Mouse (Mus musculus): ENCODE measurements around the gene Stim2. TPM values are rescaled to one million over a fixed set of nuclear protein-coding genes. Genes with fewer than 3 reads are reported as not detected.

The Stim2 gene
- polyA plus RNA-seq, 1 experiment from 2014 or later = 28.0 TPM

GRCm38 (mm10) chr5:54025630-54026029 lies 27.3 kb downstream of the Stim2 start:
- Histone ChIP-seq H3K9me3 (replicated peaks) (no peaks in the 10 kb centered on the region), H3K9ac (no peak overlapping the region), H3K27ac (no peak overlapping the region), H3K4me1 (no peaks in the 10 kb centered on the region), H3K27me3 (no peaks in the 10 kb centered on the region), H3K4me2 (replicated peaks) (no peak overlapping the region), H3K4me3 (no peak overlapping the region), H3K36me3 (no peaks in the 10 kb centered on the region)
- 98% methylated on average over 2 of the region's 2 CpGs for WGBS
- ATAC-seq (ENCODE audit: low FRiP score) = no peak

GRCm38 (mm10) chr5:54033217-54033616 lies 34.9 kb downstream of the Stim2 start:
- H3K4me2 ChIP-seq (replicated peaks) = no peak overlapping the region
- ATAC-seq (ENCODE audit: low FRiP score) = no peak
- H3K4me1 ChIP-seq = no peaks in the 10 kb centered on the region
- no peak overlapping the region for H3K9ac ChIP-seq
- no peaks in the 10 kb centered on the region for H3K27me3 ChIP-seq
- 85% methylated on average over 5 of the region's 5 CpGs for WGBS
- H3K36me3 ChIP-seq = no peaks in the 10 kb centered on the region
- no peaks in the 10 kb centered on the region for H3K9me3 ChIP-seq (replicated peaks)
- H3K4me3 ChIP-seq = no peak overlapping the region
- H3K27ac ChIP-seq = no peak overlapping the region

DNA sequence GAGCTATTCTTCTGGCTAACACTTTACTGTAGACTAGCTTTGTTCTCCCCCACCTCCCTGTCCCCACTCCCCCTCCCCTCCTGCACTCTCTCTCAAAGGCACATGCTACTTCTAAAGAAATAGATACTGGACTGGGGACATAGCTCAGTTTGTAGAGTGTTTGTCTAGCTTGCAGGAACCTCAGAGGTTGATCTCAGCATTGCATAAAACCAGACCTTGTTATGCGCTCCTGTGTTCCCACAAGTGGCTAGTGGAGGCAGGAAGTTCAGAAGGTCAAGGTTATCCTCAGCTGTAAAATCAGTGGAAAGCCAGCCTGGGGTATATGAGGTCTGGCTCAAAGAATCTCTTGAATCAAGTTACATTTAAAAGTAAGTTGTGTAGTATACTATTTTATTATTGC lies 36.4 kb downstream of the Stim2 start:
- Histone ChIP-seq H3K4me2 (replicated peaks) (no peak overlapping the region), H3K9me3 (replicated peaks) (no peaks in the 10 kb centered on the region), H3K36me3 (no peaks in the 10 kb centered on the region), H3K9ac (no peak overlapping the region), H3K4me3 (no peak overlapping the region), H3K27me3 (no peaks in the 10 kb centered on the region), H3K4me1 (no peaks in the 10 kb centered on the region), H3K27ac (no peak overlapping the region)
- WGBS = 52% methylated on average over 1 of the region's 1 CpGs
- ATAC-seq (ENCODE audit: low FRiP score) = no peak

DNA sequence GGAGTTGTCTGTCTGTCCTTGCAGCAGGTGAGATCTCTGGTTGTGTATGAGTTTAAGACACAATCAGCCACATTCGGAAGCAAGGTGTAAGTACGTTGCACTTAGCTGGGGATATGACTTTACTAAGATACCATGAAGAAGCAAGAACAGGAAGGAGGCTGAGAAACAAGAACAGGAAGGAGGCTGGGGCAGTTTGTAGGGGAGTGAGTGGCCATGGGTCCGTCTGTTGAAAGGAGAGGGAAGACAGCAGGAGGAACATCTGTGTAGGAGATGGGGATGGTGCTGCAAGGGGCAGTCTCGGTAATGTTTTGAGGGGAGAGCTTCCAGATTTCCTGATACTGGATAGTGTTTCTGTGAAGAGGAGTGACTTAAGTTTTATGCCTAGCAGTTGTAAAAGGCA lies 40.3 kb downstream of the Stim2 start:
- WGBS = 80% methylated on average over 4 of the region's 4 CpGs

DNA sequence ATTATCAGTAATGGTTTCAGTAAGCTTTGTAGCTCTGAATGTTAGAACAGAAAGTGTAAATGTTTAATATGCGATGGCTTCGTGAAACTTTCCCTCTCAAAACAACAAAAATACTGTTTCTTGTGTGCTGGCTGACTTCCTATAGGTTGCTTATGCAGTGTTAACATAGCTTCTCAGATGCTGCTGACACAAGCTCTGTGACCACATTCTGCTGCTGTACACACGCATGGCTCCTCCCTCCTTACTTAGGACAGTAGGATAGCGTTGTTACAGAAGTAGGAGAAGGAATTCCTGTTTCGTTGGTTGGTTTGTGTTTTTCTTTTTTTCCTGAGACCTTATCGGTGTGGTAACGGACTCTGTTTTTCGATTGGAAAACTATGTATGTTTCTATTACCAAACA lies 42.2 kb downstream of the Stim2 start:
- H3K27ac ChIP-seq = no peak overlapping the region
- 86% methylated on average over 8 of the region's 8 CpGs for WGBS
- H3K4me1 ChIP-seq = no peaks in the 10 kb centered on the region
- H3K9ac ChIP-seq = no peak overlapping the region
- H3K4me2 ChIP-seq (replicated peaks) = no peak overlapping the region
- no peaks in the 10 kb centered on the region for H3K27me3 ChIP-seq
- no peak overlapping the region for H3K4me3 ChIP-seq
- no peaks in the 10 kb centered on the region for H3K9me3 ChIP-seq (replicated peaks)
- ATAC-seq (ENCODE audit: low FRiP score) = no peak
- H3K36me3 ChIP-seq = no peaks in the 10 kb centered on the region

More for the DNA sequence above, 40.3 kb downstream of the Stim2 start:
- H3K4me1 ChIP-seq = no peaks in the 10 kb centered on the region
- no peak overlapping the region; the same call in 1 of the 2 replicates for H3K27ac ChIP-seq
- H3K4me2 ChIP-seq (replicated peaks) = no peak overlapping the region
- no peaks in the 10 kb centered on the region for H3K36me3 ChIP-seq
- no peak overlapping the region for H3K9ac ChIP-seq
- no peak overlapping the region for H3K4me3 ChIP-seq
- no peaks in the 10 kb centered on the region for H3K9me3 ChIP-seq (replicated peaks)
- H3K27me3 ChIP-seq = no peaks in the 10 kb centered on the region
- ATAC-seq (ENCODE audit: low FRiP score) = no peak

- no peak overlapping the region for H3K9ac ChIP-seq
- no peaks in the 10 kb centered on the region for H3K9me3 ChIP-seq (replicated peaks)
- no peaks in the 10 kb centered on the region for H3K36me3 ChIP-seq
- WGBS = 90% methylated on average over 7 of the region's 7 CpGs
- no peak overlapping the region for H3K4me2 ChIP-seq (replicated peaks)
- H3K27me3 ChIP-seq = no peaks in the 10 kb centered on the region
- H3K4me3 ChIP-seq = no peak overlapping the region
- no peak for ATAC-seq (ENCODE audit: low FRiP score)
- H3K4me1 ChIP-seq = no peaks in the 10 kb centered on the region
- no peak overlapping the region for H3K27ac ChIP-seq
Observed at GRCm38 (mm10) chr5:54042013-54042412, 43.7 kb downstream of the Stim2 start.

- H3K9ac ChIP-seq = no peak overlapping the region
- H3K4me1 ChIP-seq = 0 out of 2 replicates have a peak, but pooled peaks cover 8% of the 10 kb centered on the region
- no peak for ATAC-seq (ENCODE audit: low FRiP score)
- H3K4me2 ChIP-seq (replicated peaks) = no peak overlapping the region
- no peaks in the 10 kb centered on the region for H3K9me3 ChIP-seq (replicated peaks)
- H3K27ac ChIP-seq = no peak overlapping the region
- H3K4me3 ChIP-seq = no peak overlapping the region
- no peaks in the 10 kb centered on the region for H3K36me3 ChIP-seq
- H3K27me3 ChIP-seq = no peaks in the 10 kb centered on the region
- 88% methylated on average over 3 of the region's 3 CpGs for WGBS
Observed at GRCm38 (mm10) chr5:54045523-54045922, 47.2 kb downstream of the Stim2 start.

GRCm38 (mm10) chr5:54046432-54046831 lies 48.1 kb downstream of the Stim2 start:
- 45% methylated on average over 1 of the region's 1 CpGs for WGBS
- ATAC-seq (ENCODE audit: low FRiP score) = no peak
- H3K36me3 ChIP-seq = no peaks in the 10 kb centered on the region
- H3K4me1 ChIP-seq = 0 out of 2 replicates have a peak, but pooled peaks cover 10% of the 10 kb centered on the region
- H3K9me3 ChIP-seq (replicated peaks) = no peaks in the 10 kb centered on the region
- no peak overlapping the region for H3K27ac ChIP-seq
- no peak overlapping the region for H3K9ac ChIP-seq
- H3K27me3 ChIP-seq = no peaks in the 10 kb centered on the region
- no peak overlapping the region for H3K4me3 ChIP-seq
- H3K4me2 ChIP-seq (replicated peaks) = no peak overlapping the region

- Histone ChIP-seq H3K4me3 (no peak overlapping the region), H3K4me1 (0 out of 2 replicates have a peak, but pooled peaks cover 10% of the 10 kb centered on the region), H3K36me3 (no peaks in the 10 kb centered on the region), H3K4me2 (replicated peaks) (no peak overlapping the region), H3K9ac (no peak overlapping the region), H3K27me3 (no peaks in the 10 kb centered on the region), H3K9me3 (replicated peaks) (no peaks in the 10 kb centered on the region), H3K27ac (no peak overlapping the region)
- 62% methylated on average over 4 of the region's 4 CpGs for WGBS
- no peak for ATAC-seq (ENCODE audit: low FRiP score)
Observed at GRCm38 (mm10) chr5:54049145-54049733, 50.9 kb downstream of the Stim2 start.

DNA sequence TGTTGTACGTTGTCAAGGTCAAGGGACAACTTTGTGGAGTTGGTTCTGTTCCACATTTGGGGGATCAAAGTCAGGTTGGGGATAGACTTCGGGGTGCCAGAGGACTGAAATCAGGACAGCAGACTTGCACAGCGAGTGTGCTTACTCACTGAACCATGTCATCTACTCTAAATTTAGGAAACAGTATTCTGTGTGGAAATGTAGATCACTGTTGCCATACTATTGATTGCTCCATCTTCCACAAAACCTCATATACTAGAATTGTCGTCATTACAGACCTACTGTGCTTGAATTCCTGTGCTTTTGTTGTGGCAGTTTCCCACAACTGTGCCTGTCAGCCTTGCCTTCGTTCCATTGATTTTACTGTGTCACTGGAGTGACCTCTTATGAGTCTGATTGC lies 51.6 kb downstream of the Stim2 start:
- WGBS = 71% methylated on average over 5 of the region's 5 CpGs
- no peak for ATAC-seq (ENCODE audit: low FRiP score)
- H3K4me2 ChIP-seq (replicated peaks) = no peak overlapping the region
- H3K4me3 ChIP-seq = no peak overlapping the region
- H3K9me3 ChIP-seq (replicated peaks) = no peaks in the 10 kb centered on the region
- no peak overlapping the region for H3K27ac ChIP-seq
- H3K4me1 ChIP-seq = 0 out of 2 replicates have a peak, but pooled peaks cover 10% of the 10 kb centered on the region
- no peaks in the 10 kb centered on the region for H3K36me3 ChIP-seq
- H3K9ac ChIP-seq = no peak overlapping the region
- no peaks in the 10 kb centered on the region for H3K27me3 ChIP-seq

DNA sequence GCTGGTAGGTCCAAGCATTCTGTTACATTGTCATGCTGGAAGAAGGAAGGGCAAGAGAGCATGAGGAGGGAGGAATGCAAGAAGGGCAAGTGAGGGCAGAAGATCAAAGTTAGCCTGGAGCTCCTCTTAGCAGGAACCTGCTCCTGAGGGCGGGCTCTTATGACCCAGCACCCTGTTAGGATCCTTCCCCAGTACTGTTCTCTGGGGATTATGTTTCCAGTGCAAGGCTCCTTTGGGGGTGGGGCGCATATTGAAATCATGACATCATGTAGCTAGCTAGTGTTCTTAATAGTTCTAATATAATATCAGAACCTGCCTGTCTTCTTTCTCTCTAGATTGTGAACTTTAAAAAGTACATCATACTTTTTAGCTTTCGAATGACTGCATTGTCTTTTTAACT lies 52.8 kb downstream of the Stim2 start:
- 75% methylated on average over 3 of the region's 3 CpGs for WGBS
- Histone ChIP-seq H3K27ac (no peak overlapping the region), H3K9ac (no peak overlapping the region), H3K9me3 (replicated peaks) (no peaks in the 10 kb centered on the region), H3K36me3 (no peaks in the 10 kb centered on the region), H3K4me3 (no peak overlapping the region), H3K27me3 (no peaks in the 10 kb centered on the region), H3K4me1 (0 out of 2 replicates have a peak, but pooled peaks cover 10% of the 10 kb centered on the region), H3K4me2 (replicated peaks) (no peak overlapping the region)
- ATAC-seq (ENCODE audit: low FRiP score) = no peak

DNA sequence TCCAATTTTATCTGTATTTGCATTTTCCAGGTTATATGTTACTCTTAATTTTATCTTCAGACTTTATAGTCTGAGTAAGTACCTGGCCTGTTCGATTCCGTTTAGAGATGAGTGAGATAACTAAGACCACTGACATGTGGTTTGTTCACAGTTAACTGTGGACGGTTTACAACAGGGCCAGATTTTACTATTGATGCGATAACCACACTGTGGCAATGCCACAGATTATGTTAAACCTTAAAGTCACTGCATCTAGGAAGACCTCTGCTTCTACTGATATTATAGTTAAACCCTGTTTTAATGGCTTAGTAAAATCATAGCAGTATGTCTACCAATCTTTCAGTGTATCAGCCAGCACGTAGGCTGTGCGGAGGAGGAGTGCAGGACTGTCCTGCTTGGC lies 53.9 kb downstream of the Stim2 start:
- no peaks in the 10 kb centered on the region for H3K36me3 ChIP-seq
- WGBS = 90% methylated on average over 6 of the region's 6 CpGs
- no peak for ATAC-seq (ENCODE audit: low FRiP score)
- no peak overlapping the region for H3K4me2 ChIP-seq (replicated peaks)
- 0 out of 2 replicates have a peak, but pooled peaks cover 10% of the 10 kb centered on the region for H3K4me1 ChIP-seq
- no peak overlapping the region for H3K9ac ChIP-seq
- no peaks in the 10 kb centered on the region for H3K27me3 ChIP-seq
- no peaks in the 10 kb centered on the region for H3K9me3 ChIP-seq (replicated peaks)
- no peak overlapping the region for H3K4me3 ChIP-seq
- no peak overlapping the region for H3K27ac ChIP-seq

- 0 out of 2 replicates have a peak, but pooled peaks cover 10% of the 10 kb centered on the region for H3K4me1 ChIP-seq
- no peak for ATAC-seq (ENCODE audit: low FRiP score)
- no peak overlapping the region for H3K27ac ChIP-seq
- H3K27me3 ChIP-seq = no peaks in the 10 kb centered on the region
- WGBS = 92% methylated on average over 7 of the region's 7 CpGs
- H3K36me3 ChIP-seq = 0 out of 2 replicates have a peak, but pooled peaks cover 3% of the 10 kb centered on the region
- H3K4me2 ChIP-seq (replicated peaks) = no peak overlapping the region
- no peak overlapping the region for H3K4me3 ChIP-seq
- no peak overlapping the region for H3K9ac ChIP-seq
- no peaks in the 10 kb centered on the region for H3K9me3 ChIP-seq (replicated peaks)
Observed at GRCm38 (mm10) chr5:54053673-54054366, 55.5 kb downstream of the Stim2 start.

Measured in hindbrain, embryonic 12.5 days (tissue).